Mouse (Mus musculus) bone marrow, adult 2 months (tissue): ENCODE results near the gene Glod4. TPM values are rescaled to one million over a fixed set of nuclear protein-coding genes. Genes with fewer than 3 reads are reported as not detected.

Experiments used
- H3K27ac ChIP-seq: fragments of 200-500 bp; 2 replicates; pipeline ENCODE4 v1.5.1; 2012; ENCODE audit warnings: low read depth, mild to moderate bottlenecking, control low read depth, inconsistent platforms, low read length; ENCODE audit not compliant: control insufficient read depth, poor library complexity, insufficient read depth
- H3K4me1 ChIP-seq: fragments of 200-500 bp; 2 replicates; pipeline ENCODE4 v1.6.1; 2011; ENCODE audit warnings: low read length; ENCODE audit not compliant: control insufficient read depth, insufficient read depth
- H3K4me3 ChIP-seq: fragments of 200-500 bp; replicated peaks from 2 replicates; pipeline ENCODE3; 2011; ENCODE audit warnings: mild to moderate bottlenecking, low read depth, low read length, control low read depth; ENCODE audit not compliant: control insufficient read depth
- CTCF ChIP-seq: fragments of 200-500 bp; IDR thresholded peaks from 2 replicates; pipeline ENCODE4 v1.5.1; 2011; ENCODE audit warnings: low read length, control low read depth; ENCODE audit not compliant: control insufficient read depth, insufficient read depth
- POLR2A ChIP-seq: fragments of 200-500 bp; IDR thresholded peaks from 2 replicates; pipeline ENCODE4 v1.6.1; 2011; ENCODE audit warnings: low read depth, mild to moderate bottlenecking, control low read depth, low read length, borderline replicate concordance; ENCODE audit not compliant: control insufficient read depth
- WGBS: fragments of 180-500 bp; shearing (Covaris S2); methylation state at CpG from one replicate; pipeline ENCODE4 v1.1.7; 2018; 5-methylcytosine and 5-hydroxymethylcytosine counted together
- polyA plus RNA-seq: library from polyadenylated mRNA; stranded (reverse); fragments of >200 nt; gene quantifications from 2 replicates; pipeline ENCODE4 v1.2.4, GENCODE M21; 2011; ENCODE audit warnings: low replicate concordance; ENCODE audit not compliant: missing spikeins, insufficient read depth, insufficient read length

Glod4 gene
- polyA plus RNA-seq, 1 experiment, result 25.0 TPM

DNA sequence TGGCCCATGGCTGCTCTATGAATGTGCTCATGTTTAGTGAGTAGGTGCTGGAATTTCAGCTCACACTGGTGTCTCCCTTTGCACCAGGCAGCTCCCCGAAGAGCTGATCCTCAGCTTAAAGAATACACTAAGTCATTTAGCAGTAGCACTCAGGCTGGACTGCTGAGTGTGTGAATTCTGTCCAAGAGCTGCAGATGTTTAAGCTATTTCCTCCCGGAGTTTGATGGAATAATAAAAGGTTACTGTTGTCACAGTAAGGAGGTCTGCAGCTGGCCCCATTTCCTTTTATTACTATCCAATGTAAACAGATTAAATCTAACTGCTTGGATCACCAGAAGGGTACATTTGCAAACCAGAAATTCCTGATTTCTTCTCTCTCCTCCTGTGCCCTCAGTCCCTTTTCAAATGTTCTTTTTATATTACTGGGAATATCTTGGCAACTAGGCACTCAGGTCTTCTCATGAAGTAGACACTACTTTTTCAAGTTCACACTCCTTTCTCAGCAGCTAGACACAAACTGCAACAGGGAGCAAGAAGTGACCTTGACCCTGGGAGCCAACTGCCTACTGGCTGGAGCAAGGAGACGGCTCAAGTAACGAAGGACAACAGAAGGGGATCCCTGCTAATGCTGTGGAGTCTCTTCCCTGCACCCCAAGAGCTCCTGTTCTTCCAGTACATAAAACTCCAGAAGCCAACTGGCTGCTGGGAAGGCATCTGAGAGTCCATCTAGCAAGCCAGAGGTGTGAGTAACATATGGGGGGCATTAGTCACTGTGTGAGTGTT, 144.1 kb downstream of the Glod4 start:
- 85% methylated on average over 4 of the region's 4 CpGs for WGBS
- H3K4me3 ChIP-seq, result no peak overlapping the region
- TF ChIP-seq POLR2A (no peak), CTCF (no peak)
- no peaks in the 10 kb centered on the region for H3K4me1 ChIP-seq
- no peak overlapping the region for H3K27ac ChIP-seq

DNA sequence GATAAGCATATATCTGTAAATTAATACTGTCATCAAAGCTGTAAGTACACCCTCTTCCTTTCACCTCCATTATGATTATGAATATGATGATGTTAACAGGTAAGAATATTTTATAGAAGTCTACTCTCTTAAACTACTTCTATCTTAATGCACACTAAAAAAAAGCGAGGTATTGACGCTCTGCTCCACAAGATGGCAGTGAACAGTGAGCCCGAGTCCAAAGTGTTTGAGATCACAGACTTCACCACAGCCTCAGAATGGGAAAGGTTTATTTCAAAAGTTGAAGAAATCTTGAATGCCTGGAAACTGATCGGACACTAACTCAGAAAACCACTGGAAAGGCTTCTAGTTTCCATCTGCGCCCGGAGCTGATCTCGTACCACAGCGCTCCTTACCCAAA, 149.9 kb downstream of the Glod4 start:
- H3K27ac ChIP-seq, result no peak overlapping the region
- H3K4me3 ChIP-seq, result no peak overlapping the region
- peaks cover 1% of the 10 kb centered on the region; the same call in 1 of the 2 replicates for H3K4me1 ChIP-seq
- 87% methylated on average over 8 of the region's 8 CpGs for WGBS
- TF ChIP-seq CTCF (no peak), POLR2A (no peak)

DNA sequence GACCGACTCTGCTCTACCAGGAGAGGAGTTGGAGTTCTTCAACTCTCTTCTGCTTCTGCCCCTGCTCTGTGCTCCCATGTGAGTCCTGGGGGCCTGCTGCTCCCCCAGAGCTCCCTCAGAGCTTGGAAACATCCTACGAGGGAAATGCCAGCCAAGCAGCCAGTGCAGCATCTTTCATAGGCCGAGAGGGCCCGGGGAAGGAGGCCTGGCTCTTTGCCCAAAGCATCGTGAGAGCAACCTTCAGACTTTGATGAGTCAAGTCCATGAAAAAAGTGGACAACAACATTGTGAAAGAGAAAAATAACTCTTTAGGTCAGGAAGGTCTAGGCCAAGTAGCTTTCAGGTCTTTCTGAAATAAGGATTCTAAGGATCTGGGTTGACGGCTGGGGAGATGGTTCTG, 153.7 kb downstream of the Glod4 start:
- peaks cover 4% of the 10 kb centered on the region; the same call in 1 of the 2 replicates for H3K4me1 ChIP-seq
- WGBS, result 62% methylated on average over 6 of the region's 6 CpGs
- H3K27ac ChIP-seq, result no peak overlapping the region
- TF ChIP-seq CTCF, result no peak
- TF ChIP-seq POLR2A, result no peak
- no peak overlapping the region for H3K4me3 ChIP-seq

DNA sequence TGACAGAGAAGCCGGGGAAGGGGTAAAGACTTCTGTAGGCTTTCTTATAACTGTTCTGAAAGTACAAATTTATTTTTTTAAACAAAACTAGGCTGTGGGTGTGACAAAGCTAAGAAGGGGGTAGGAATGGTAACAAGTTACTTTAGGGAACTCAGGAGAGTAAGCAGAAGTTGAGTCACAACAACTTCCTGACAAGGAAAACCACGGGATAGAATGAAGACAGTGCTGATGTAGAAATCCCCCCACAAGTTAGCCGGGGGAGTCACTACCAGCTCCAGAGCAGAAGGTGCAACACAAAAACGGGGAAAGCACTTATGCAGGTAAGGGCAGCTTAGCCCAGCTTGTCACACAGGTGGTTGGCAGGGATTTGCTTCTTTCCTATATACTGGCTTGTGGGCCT, 155.0 kb downstream of the Glod4 start:
- WGBS, result 24% methylated on average over 4 of the region's 4 CpGs
- Histone ChIP-seq H3K4me3 (peak overlapping the region; percentile 61), H3K4me1 (peaks cover 4% of the 10 kb centered on the region; the same call in 1 of the 2 replicates), H3K27ac (peak overlapping the region; percentile 61; the same call in 1 of the 2 replicates)
- TF ChIP-seq POLR2A (no peak), CTCF (no peak)

DNA sequence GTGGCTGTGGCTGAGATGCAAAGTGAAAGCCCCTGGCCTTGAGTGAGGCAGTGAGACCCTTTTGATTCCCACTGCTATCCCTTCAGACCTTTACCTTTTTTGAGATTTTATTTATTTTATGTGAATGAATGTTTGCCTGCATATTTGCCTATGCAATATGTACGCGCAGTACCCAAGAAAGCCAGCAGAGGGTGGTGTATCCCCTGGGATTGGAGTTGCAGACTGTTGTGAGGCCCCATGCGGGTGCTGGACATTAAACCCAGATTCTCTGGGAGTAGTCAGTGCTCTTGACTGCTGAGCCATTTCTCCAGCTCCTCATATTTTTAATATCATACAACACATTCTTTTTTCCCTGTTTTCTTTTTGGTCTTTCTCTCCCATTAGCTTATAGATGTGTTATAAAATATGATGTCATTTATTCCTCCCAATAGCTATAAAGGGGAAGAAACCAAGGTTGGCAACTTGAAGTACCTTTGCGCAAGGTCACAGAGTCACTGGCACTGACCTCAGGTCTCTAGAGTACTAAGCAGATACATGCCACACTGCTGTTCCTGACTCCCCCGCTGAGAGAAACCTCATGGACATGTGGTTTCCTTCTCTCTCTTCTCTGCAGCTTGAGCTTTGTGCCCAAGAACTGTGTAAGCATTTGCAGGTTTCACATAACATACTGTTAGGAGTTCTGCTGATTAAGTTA, 157.5 kb downstream of the Glod4 start:
- no peak overlapping the region for H3K27ac ChIP-seq
- H3K4me1 ChIP-seq, result peaks cover 4% of the 10 kb centered on the region; the same call in 1 of the 2 replicates
- TF ChIP-seq POLR2A (no peak), CTCF (peak; percentile 73)
- no peak overlapping the region for H3K4me3 ChIP-seq
- 64% methylated on average over 5 of the region's 5 CpGs for WGBS

DNA sequence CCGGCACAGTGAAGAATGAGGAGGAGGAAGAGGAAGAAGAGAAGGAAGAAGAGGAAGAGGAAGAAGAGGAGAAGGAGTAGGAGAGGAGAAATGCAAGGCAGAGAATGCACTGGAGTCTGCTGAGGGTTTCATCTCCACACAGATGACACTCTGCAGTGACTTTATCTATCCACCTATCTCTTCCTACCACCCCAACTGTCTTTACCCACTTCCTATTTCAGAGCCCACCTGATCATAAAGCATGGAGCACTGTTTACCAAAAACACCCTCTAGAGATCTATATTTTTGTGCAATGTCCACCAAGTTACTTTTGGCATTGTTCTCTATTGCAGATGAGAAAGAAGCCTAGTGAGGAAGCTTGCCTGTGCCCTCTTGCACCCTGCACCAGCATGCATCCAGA, 158.6 kb downstream of the Glod4 start:
- TF ChIP-seq CTCF, result no peak
- no peak for TF ChIP-seq POLR2A
- Histone ChIP-seq H3K4me3 (no peak overlapping the region), H3K27ac (no peak overlapping the region), H3K4me1 (peaks cover 4% of the 10 kb centered on the region; the same call in 1 of the 2 replicates)
- 52% methylated on average over 1 of the region's 1 CpGs for WGBS

DNA sequence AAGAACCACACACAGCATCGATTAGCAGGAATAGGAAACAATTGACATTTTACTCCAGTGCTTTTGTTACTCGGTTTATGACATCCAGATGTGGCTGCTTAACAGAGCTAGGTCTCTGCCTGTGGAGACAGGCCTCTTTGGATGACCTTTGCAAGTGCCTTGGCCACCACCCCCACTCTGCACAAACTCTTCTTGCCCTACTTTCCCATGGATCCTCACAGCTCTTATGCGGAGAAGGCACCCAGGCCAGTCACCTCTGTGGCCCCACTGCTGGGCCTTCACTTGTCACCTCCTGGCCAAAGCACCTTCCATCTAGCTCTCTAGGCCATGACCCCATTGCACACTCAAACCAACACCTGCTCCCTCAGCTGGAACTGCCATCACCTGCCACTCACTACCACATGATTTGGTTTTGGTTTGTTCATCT, 159.6 kb downstream of the Glod4 start:
- 77% methylated on average over 3 of the region's 3 CpGs for WGBS
- peaks cover 4% of the 10 kb centered on the region; the same call in 1 of the 2 replicates for H3K4me1 ChIP-seq
- no peak overlapping the region for H3K4me3 ChIP-seq
- no peak for TF ChIP-seq POLR2A
- TF ChIP-seq CTCF, result no peak
- no peak overlapping the region for H3K27ac ChIP-seq

DNA sequence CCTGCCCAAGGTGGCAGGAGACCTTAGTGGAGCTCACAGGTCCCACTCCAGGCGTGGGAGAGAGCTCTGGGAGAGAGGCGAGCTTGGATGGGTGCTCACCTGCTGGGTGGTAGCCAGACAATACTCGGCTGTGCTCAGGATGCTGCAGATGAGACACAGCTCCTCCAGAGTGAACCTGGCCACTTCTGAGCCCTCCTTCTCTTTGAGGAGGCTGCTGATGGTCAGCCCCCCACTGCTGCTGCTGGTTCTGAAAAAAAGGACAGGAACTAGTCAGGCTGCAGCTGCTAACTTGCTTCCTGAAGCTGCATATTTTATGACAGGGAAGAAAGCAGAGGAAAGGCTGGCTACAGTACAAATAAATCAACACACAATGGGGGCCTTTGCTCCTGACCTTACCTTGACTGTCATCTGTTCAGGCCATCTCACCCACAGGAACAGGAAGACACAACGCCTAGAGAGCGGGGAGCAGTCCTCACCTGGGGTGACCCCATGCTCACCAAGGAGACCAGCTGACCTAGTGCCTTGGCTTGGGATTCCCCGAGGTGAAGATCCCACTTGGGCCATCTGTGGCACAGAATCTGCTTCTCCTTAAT, 162.4 kb downstream of the Glod4 start:
- H3K27ac ChIP-seq, result no peak overlapping the region
- H3K4me3 ChIP-seq, result no peak overlapping the region
- no peaks in the 10 kb centered on the region for H3K4me1 ChIP-seq
- 65% methylated on average over 6 of the region's 6 CpGs for WGBS
- TF ChIP-seq CTCF, result no peak
